In the genomic region with DNA sequence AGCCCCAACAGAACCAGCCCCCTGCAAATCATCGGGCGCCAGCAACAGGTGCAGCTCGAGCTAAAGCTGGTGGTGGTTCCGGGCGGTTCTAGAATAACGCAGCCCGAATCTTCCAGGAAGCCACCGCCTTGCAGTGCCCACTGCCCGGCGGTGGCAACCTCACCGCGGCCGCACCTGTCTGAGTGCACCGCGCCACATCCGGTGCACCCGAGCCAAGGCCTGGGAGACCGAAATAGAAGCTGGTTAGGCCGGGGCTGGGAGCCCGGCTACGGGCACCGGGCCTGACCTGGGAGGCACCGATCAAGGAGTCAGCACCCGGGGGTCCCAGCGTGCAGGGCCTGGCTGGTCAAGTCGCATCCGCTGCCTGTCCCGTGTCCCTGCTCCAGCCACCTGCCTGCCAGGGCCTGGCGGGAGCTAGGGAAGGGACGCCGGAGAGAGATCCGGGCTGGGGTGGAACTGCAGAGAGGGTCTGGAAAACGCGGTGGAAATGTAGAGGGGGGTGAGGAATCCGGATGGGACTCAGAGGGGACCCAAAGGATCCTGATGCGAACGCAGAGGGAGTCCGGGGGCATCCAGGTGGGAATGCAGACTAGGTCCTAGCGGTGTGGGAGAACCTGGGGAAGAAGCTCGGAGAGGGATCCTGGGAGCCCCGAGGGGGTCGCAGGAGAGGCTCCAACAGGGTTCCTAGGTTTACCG, we compare ENCODE assay signal across 8 mouse cellular contexts. TPM values are rescaled to one million over a fixed set of nuclear protein-coding genes. Genes with fewer than 3 reads are reported as not detected.
DNase-seq lines count a peak whose midpoint lies in the region; ATAC-seq lines count a peak whose summit lies in the region.

No protein-coding gene starts in this region.

- H3K4me2 ChIP-seq in heart, embryonic 11.5 days: peak overlapping the region; percentile 98
- H3K4me2 ChIP-seq in kidney, embryonic 15.5 days: peak overlapping the region; percentile 98

- DNase-seq in CD4-positive, CD25-positive, alpha-beta regulatory T cell, adult 2 months (ENCODE audit: low read depth, low spot score): peak; percentile 83
- peak; percentile 64 for DNase-seq in ZHBTc4 (ENCODE audit: low read depth, low spot score)
- DNase-seq in embryo, embryonic 9.5 days (ENCODE audit: extremely low spot score): peak; percentile 54
- peak; percentile 57 for DNase-seq in lung, postnatal 25 days (ENCODE audit: low spot score)
- DNase-seq in right cerebral cortex, postnatal 25 days: peak; percentile 45
- DNase-seq in left cerebral cortex, adult 9 months (ENCODE audit: low spot score in 2 of 2): no peak

- H3K4me1 ChIP-seq in heart, embryonic 11.5 days (ENCODE audit: control insufficient read depth, insufficient read depth, low read length): peaks cover 10% of the 10 kb centered on the region
- H3K4me1 ChIP-seq in kidney, embryonic 15.5 days: peaks cover 30% of the 10 kb centered on the region

- 0 out of 2 replicates have a peak overlapping the region, but pooled peaks have one; percentile 24 for H3K27ac ChIP-seq in heart, embryonic 11.5 days (ENCODE audit: low read depth, low read length)
- peak overlapping the region; percentile 73 for H3K27ac ChIP-seq in kidney, embryonic 15.5 days

- H3K4me3 ChIP-seq in heart, embryonic 11.5 days (ENCODE audit: low read depth, low read length): peak overlapping the region; percentile 94
- H3K4me3 ChIP-seq in kidney, embryonic 15.5 days (replicated peaks): peak overlapping the region; percentile 84

- peak; percentile 37 for ATAC-seq in heart, embryonic 11.5 days (replicated peaks; ENCODE audit: insufficient number of reproducible peaks, low FRiP score, low TSS enrichment)
- peak; percentile 41 for ATAC-seq in kidney, embryonic 15.5 days (replicated peaks; ENCODE audit: low FRiP score)

- WGBS in heart, embryonic 11.5 days (ENCODE audit: insufficient replicate concordance): 3% methylated on average over 43 of the region's 43 CpGs
- WGBS in kidney, embryonic 15.5 days: under 1% methylated on average over 43 of the region's 43 CpGs

- peaks cover 12% of the 10 kb centered on the region for H3K27me3 ChIP-seq in heart, embryonic 11.5 days (ENCODE audit: control insufficient read depth, insufficient read depth, low read length)
- H3K27me3 ChIP-seq in kidney, embryonic 15.5 days: peaks cover 23% of the 10 kb centered on the region

- no peaks in the 10 kb centered on the region for H3K36me3 ChIP-seq in heart, embryonic 11.5 days (ENCODE audit: control insufficient read depth, insufficient read depth, low read length)
- H3K36me3 ChIP-seq in kidney, embryonic 15.5 days: no peaks in the 10 kb centered on the region

- peak overlapping the region; percentile 82 for H3K9ac ChIP-seq in heart, embryonic 11.5 days (ENCODE audit: low read depth, low read length)
- H3K9ac ChIP-seq in kidney, embryonic 15.5 days: peak overlapping the region; percentile 77

- H3K9me3 ChIP-seq in heart, embryonic 11.5 days (replicated peaks; ENCODE audit: control insufficient read depth, low read length): no peaks in the 10 kb centered on the region
- no peaks in the 10 kb centered on the region for H3K9me3 ChIP-seq in kidney, embryonic 15.5 days (replicated peaks)

RNA-seq across cellular contexts. Expression of a gene that starts 0.7 kb away (rescaled TPM):
- 11.0 and 13.7 TPM in 2 replicates for polyA plus RNA-seq in heart, embryonic 11.5 days (2014; fragmentation: Nextera tagmentation; extraction: Ambion mirVana)
- polyA plus RNA-seq in kidney, embryonic 15.5 days (2015; fragmentation: Nextera tagmentation; extraction: Ambion mirVana): 19.6 and 20.3 TPM in 2 replicates

RNA-seq across cellular contexts. Expression of a gene that starts 53.6 kb away (rescaled TPM):
- 45.3 and 48.9 TPM in 2 replicates for polyA plus RNA-seq in heart, embryonic 11.5 days (2014; fragmentation: Nextera tagmentation; extraction: Ambion mirVana)
- 40.2 and 42.8 TPM in 2 replicates for polyA plus RNA-seq in kidney, embryonic 15.5 days (2015; fragmentation: Nextera tagmentation; extraction: Ambion mirVana)

Comparison
In these comparisons a context has a peak if more than half of its experiments do, and no peak if none do; other contexts are left out.
1. DNase-seq: peak in CD4-positive, CD25-positive, alpha-beta regulatory T cell, adult 2 months (single experiment), ZHBTc4 (single experiment), embryo, embryonic 9.5 days (single experiment), lung, postnatal 25 days (single experiment) and right cerebral cortex, postnatal 25 days (single experiment); none in left cerebral cortex, adult 9 months (0 of 2).